Mouse (Mus musculus) left cerebral cortex, postnatal 36 days (tissue): ENCODE measurements at regions not wholly inside any gene's neighbourhood (a gene's known extent, or its start where the extent isn't known, plus 50 kb on each side); places are given as distances from the start of the nearest gene placed in this dataset.

Source experiments
- DNase-seq, 2 experiments: peaks; one replicate each; pipeline ENCODE4 v3.0.0; 2021 to 2022; ENCODE audit warnings: low spot score in 2 of 2, mixed read lengths in 1 of 2
- intact Hi-C: fragments of 180-260 bp; cut with DNase I; formaldehyde crosslinking; loops from one replicate; pipeline ENCODE4 v1.15.1; 2025

DNA sequence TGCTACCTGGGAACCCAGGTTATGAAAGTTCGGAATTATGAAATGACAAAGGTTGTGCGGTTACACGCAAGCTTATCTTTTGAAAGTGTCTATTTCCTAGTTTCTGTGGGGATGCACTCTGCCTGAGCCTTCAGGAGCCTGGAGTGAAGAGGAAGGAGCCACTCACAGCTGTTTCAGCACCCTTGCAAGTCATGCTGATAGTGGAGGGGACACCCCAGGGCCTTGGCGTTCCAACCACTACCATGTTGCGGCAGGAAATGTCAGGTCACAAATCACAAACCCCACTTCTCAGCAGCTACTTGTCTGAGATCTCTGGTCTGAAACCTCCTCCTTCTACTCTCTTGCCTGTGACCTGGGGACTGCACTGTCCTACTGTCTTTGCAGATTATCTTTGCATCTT, 178.3 kb downstream of the Pten start:
- intact Hi-C loops: no loop called here
- DNase-seq: no peak

GRCm38 (mm10) chr19:32937591-32937990, 180.3 kb downstream of the Pten start:
- no peak for DNase-seq
- intact Hi-C loops: no loop called here

DNA sequence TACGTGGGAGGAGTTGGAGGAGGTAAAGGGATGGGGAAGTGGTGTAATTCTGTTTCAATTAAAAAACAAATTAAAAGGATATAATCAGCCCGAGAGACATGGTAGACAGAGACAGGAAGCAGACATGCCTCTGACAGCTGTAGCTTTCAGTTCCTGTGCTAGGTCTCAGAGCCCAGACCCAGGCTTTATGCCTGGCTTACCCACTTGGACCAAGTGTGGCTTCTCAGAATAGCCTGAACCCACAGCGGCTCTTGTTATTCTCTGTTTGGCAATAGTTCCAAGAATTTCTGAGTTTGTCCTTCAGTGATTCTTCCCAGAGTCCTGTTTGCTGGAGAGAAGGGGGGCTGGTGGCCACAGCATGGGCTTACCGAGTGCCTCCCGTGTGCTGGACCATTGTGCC, 182.4 kb downstream of the Pten start:
- DNase-seq: no peak
- intact Hi-C loops: no loop called here

GRCm38 (mm10) chr19:32940806-32941205, 183.5 kb downstream of the Pten start:
- intact Hi-C loops: no loop called here
- DNase-seq: no peak

DNA sequence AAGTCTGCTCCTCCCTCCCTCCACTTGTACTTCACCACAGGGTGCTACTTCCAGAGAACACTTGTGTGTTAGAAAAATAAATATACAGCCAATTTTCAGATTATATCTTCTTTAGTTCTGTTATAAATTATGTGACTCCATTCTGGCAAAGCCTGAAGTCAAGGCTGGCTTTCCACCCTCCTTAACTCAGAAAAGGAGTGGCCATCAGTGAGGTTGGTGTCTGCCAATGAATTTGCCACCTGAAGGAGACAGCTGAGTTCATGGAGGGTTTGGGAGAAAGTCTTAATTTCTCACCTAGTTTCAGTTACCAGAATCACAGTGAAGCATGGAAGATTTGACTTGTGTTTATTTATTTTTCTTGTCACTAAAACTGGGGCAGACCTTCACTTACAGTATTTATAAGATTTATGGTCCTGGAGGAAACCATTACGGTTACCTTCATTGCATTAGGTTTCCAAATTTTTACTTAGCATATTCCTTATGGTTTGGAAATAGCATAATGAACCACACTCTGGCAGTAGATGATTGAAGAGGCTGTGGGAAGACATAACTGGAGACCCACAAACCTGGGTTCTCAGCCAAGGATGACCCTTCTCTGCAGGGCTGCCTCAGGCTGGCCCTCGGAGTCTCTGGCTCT, 186.4 kb downstream of the Pten start:
- no peak for DNase-seq
- intact Hi-C loops: no loop called here

GRCm38 (mm10) chr19:32947081-32947855, 190.0 kb downstream of the Pten start:
- DNase-seq: no peak
- intact Hi-C loops: no loop called here

DNA sequence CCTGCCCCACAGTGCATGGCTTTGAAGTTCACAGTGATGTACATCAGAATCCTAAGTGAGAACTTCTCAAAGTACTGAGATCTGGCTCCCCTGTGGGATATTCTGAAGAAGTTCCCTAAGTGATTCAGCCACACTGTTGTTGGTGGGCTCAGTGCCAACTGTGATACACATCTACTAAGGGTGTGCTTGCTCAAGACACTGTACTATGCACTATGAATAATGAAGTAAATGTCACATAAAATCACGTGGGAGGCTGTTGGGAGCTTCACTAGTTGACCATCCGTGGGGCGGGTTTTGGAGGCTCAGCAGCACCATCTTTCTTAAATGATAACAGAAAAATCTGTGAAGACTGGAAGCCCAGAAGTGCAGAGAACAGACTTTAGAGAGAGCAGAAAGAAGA, 193.0 kb downstream of the Pten start:
- no peak for DNase-seq
- intact Hi-C loops: loop anchor here (10.0 kb wide), 1 partner anchor 275 kb away; no protein-coding TSS in a partner anchor

- intact Hi-C loops: loop anchor here (10.0 kb wide), 1 partner anchor 274 kb away; no protein-coding TSS in a partner anchor
- no peak for DNase-seq
Observed at GRCm38 (mm10) chr19:32950794-32951193, 193.5 kb downstream of the Pten start.

GRCm38 (mm10) chr19:32952425-32952824, 195.1 kb downstream of the Pten start:
- intact Hi-C loops: loop anchor here (10.0 kb wide), 1 partner anchor 272 kb away; no protein-coding TSS in a partner anchor
- no peak for DNase-seq

GRCm38 (mm10) chr19:32952928-32953687, 195.8 kb downstream of the Pten start:
- intact Hi-C loops: loop anchor here (10.0 kb wide), 1 partner anchor 272 kb away; no protein-coding TSS in a partner anchor
- no peak for DNase-seq

DNA sequence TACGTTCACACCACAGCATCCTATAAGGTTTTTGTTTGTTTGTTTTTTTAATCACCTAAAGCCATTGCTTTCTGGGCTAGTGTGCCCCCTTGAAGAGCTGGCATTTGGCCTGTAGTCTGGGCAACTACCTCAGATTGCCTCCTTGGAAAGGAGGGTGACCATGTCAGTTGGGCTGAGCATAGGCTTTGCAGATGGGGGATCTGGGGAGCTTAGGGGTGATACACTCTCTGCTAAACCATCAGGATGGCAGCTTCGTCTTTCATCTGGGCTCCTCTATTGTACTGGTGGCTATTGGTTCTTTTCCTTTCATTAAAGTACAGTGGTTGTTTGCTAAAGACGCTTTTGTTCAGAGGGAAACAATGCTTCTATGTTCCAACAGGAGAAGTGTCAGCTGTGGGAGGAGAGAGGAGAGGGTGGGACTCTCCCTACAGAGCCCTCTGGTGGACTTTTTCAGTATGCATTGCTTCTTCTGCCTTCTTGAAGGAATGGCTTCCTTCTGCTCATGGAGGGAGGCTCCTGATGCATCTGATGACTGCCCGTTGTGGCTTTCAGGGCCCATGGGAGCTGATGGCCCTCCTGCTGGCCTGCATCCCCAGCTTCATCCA, 196.8 kb downstream of the Pten start:
- intact Hi-C loops: loop anchor here (10.0 kb wide), 1 partner anchor 271 kb away; no protein-coding TSS in a partner anchor
- DNase-seq: no peak

GRCm38 (mm10) chr19:32954942-32955341, 197.6 kb downstream of the Pten start:
- no peak for DNase-seq
- intact Hi-C loops: loop anchor here (5.0 to 10.0 kb wide), 2 partner anchors 198 to 270 kb away; partner anchors contain the start of gene Pten

DNA sequence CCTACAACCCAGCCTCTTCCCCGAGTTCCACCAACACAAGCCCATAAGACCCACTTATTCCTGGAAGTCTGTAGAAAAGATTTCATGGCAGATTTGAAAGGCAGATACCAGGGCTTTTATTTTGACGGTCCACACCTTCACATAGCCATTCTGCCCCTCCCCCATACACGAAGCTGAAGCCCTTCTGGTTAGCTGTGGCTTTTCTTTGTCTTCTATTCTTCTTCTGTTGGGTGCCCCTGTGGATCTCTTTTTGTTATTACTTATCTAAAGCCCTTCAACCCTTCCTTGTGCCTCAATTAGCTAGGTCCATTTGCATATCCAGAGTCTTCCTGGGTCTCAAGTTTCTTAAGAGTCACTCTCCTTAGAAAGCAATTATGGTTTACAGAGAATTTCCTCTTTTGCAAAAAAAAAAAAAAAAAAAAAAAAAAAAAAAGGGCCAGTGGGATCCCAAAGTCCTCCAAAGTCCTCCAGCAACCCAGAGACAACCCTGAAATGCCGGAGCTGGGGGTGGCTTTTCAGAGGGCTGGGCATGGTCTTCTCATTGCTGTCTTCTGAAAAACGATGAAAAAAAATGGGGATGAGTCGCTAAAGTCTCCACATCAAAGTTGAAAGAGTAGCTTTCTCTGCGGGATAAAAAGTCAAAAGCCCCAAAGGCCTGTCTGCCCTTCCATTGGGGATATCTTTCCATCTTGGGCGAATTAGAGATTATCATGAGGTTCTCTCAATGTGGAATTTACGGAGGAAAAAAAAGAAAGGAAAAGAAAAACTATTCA, 199.0 kb downstream of the Pten start:
- no peak for DNase-seq
- intact Hi-C loops: loop anchor here (5.0 to 10.0 kb wide), 2 partner anchors 199 to 268 kb away; partner anchors contain the start of gene Pten

- DNase-seq: no peak
- intact Hi-C loops: loop anchor here (5.0 to 10.0 kb wide), 2 partner anchors 200 to 268 kb away; partner anchors contain the start of gene Pten
Observed at GRCm38 (mm10) chr19:32956916-32957558, 199.7 kb downstream of the Pten start.

GRCm38 (mm10) chr19:32958276-32958675, 201.0 kb downstream of the Pten start:
- no peak for DNase-seq
- intact Hi-C loops: loop anchor here (5.0 to 10.0 kb wide), 2 partner anchors 201 to 267 kb away; partner anchors contain the start of gene Pten

DNA sequence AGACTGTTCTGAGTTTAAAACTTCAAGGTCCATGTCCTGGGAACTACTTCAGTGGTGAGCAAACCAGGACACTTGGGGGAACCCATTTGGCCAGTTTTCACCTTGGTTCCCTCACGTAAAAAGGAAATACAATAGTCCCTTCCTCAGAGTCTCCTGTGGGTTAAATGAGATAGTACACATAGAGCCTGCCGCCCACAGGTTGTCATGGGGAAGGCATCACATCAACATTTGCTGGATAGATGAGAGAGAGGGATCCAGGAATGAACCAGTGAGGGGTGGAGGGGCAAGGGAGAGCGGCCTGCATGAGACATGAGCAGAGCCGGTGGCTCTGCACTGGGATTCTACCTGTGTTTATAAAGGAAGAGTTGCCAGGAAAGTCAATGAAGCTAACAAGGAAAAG, 201.5 kb downstream of the Pten start:
- DNase-seq: no peak

GRCm38 (mm10) chr19:32959844-32960195, 202.5 kb downstream of the Pten start:
- intact Hi-C loops: loop anchor here (5.0 to 10.0 kb wide), 2 partner anchors 203 to 265 kb away; partner anchors contain the start of gene Pten
- no peak for DNase-seq

More for the DNA sequence above, 201.5 kb downstream of the Pten start:
- intact Hi-C loops: loop anchor here (5.0 to 10.0 kb wide), 2 partner anchors 201 to 266 kb away; partner anchors contain the start of gene Pten
